Mouse (Mus musculus) myocyte (in vitro differentiated cells): ENCODE measurements around the gene Adamtsl5.

ENCODE experiments used
- CEBPB ChIP-seq: IDR thresholded peaks from 2 replicates; pipeline ENCODE4 v1.6.1; 2011; ENCODE audit warnings: mild to moderate bottlenecking, moderate library complexity; ENCODE audit not compliant: poor library complexity, insufficient read depth, severe bottlenecking
- E2F4 ChIP-seq: IDR thresholded peaks from one replicate; pipeline ENCODE4 v1.6.1; 2011; ENCODE audit warnings: mild to moderate bottlenecking, control low read depth, moderate library complexity; ENCODE audit not compliant: insufficient read depth
- MAX ChIP-seq: IDR thresholded peaks from one replicate; pipeline ENCODE4 v1.6.1; 2011; ENCODE audit warnings: low read depth, mild to moderate bottlenecking, control low read depth
- MYOG ChIP-seq, 3 experiments: IDR thresholded peaks; one replicate each; pipeline ENCODE4 v1.6.1; 2011; ENCODE audit warnings: control low read depth in 2 of 3, low read depth in 2 of 3, mild to moderate bottlenecking in 2 of 3; ENCODE audit not compliant: insufficient read length in 2 of 3, control insufficient read depth in 1 of 3, insufficient read depth in 1 of 3
- POLR2A ChIP-seq: IDR thresholded peaks from one replicate; pipeline ENCODE4 v1.6.1; 2011; ENCODE audit warnings: low read depth, mild to moderate bottlenecking, control low read depth, moderate library complexity; ENCODE audit not compliant: insufficient read length
- POLR2AphosphoS2 ChIP-seq: IDR thresholded peaks from one replicate; pipeline ENCODE4 v1.6.1; 2011; ENCODE audit warnings: low read depth, control low read depth; ENCODE audit not compliant: insufficient read length
- TCF12 ChIP-seq: IDR thresholded peaks from one replicate; pipeline ENCODE4 v1.6.1; 2011; ENCODE audit warnings: mild to moderate bottlenecking, control low read depth; ENCODE audit not compliant: poor library complexity, insufficient read depth, severe bottlenecking
- TCF3 ChIP-seq: IDR thresholded peaks from one replicate; pipeline ENCODE4 v1.6.1; 2011; ENCODE audit warnings: low read depth, control low read depth; ENCODE audit not compliant: insufficient read length
- USF1 ChIP-seq: IDR thresholded peaks from one replicate; pipeline ENCODE4 v1.6.1; 2011; ENCODE audit warnings: low read depth, mild to moderate bottlenecking, control low read depth, moderate library complexity

GRCm38 (mm10) chr10:80392687-80393086 lies 44.5 kb upstream of the Adamtsl5 start:
- no peak for TF ChIP-seq TCF12
- no peak for TF ChIP-seq CEBPB
- TF ChIP-seq USF1: no peak
- TF ChIP-seq POLR2A: no peak
- no peak for TF ChIP-seq POLR2AphosphoS2
- no peak for TF ChIP-seq TCF3
- TF ChIP-seq MYOG (IDR thresholded peaks at IDR 0.05; ENCODE audit: control insufficient read depth in 1 of 3, insufficient read depth in 1 of 3, insufficient read length in 2 of 3, low read depth in 2 of 3): no peak
- TF ChIP-seq E2F4: no peak
- TF ChIP-seq MAX: no peak
